Mouse (Mus musculus) embryonic facial prominence, embryonic 15.5 days (tissue): ENCODE data around the gene Mfap4. TPM values are rescaled to one million over a fixed set of nuclear protein-coding genes. Genes with fewer than 3 reads are reported as not detected.

Experiments used
- ATAC-seq: fragments of 200-750 bp; cut with Nextera tagmentation; 2 replicates; pipeline ENCODE4 v1.8.0; 2017; ENCODE audit warnings: low read depth, moderate TSS enrichment; ENCODE audit not compliant: insufficient number of reproducible peaks, low FRiP score, low TSS enrichment
- H3K27ac ChIP-seq: fragments of 300-500 bp; sonication (generic); replicated peaks from 2 replicates; pipeline ENCODE4 v1.5.1; 2015; ENCODE audit warnings: mild to moderate bottlenecking, inconsistent platforms
- H3K27me3 ChIP-seq: fragments of 300-500 bp; sonication (generic); 2 replicates; pipeline ENCODE4 v1.6.1; 2015; ENCODE audit warnings: inconsistent platforms
- H3K36me3 ChIP-seq: fragments of 300-500 bp; sonication (generic); 2 replicates; pipeline ENCODE4 v1.6.1; 2015; ENCODE audit warnings: mild to moderate bottlenecking, inconsistent platforms
- H3K4me1 ChIP-seq: fragments of 300-500 bp; sonication (generic); 2 replicates; pipeline ENCODE4 v1.6.1; 2015; ENCODE audit warnings: inconsistent platforms
- H3K4me2 ChIP-seq: fragments of 300-500 bp; sonication (generic); replicated peaks from 2 replicates; pipeline ENCODE4 v1.6.1; 2015; ENCODE audit warnings: mild to moderate bottlenecking, inconsistent platforms
- H3K4me3 ChIP-seq: fragments of 300-500 bp; sonication (generic); replicated peaks from 2 replicates; pipeline ENCODE4 v1.5.1; 2015; ENCODE audit warnings: mild to moderate bottlenecking, inconsistent platforms
- H3K9ac ChIP-seq: fragments of 300-500 bp; sonication (generic); 2 replicates; pipeline ENCODE4 v1.6.1; 2015; ENCODE audit warnings: inconsistent platforms
- H3K9me3 ChIP-seq: fragments of 300-500 bp; sonication (generic); replicated peaks from 2 replicates; pipeline ENCODE4 v1.6.1; 2016; ENCODE audit warnings: inconsistent platforms
- WGBS: fragments of 180-500 bp; shearing (Covaris S2); methylation state at CpG from one replicate; pipeline ENCODE4 v1.1.7; 2015; 5-methylcytosine and 5-hydroxymethylcytosine counted together
- polyA plus RNA-seq: library from polyadenylated mRNA; unstranded; fragments of >200 nt; fragmentation: Nextera tagmentation; extraction: Ambion mirVana; gene quantifications from 2 replicates; pipeline ENCODE4 v1.2.1, GENCODE M21; 2015

Mfap4 gene
- polyA plus RNA-seq, 1 experiment from 2014 or later: 406 TPM

- Histone ChIP-seq H3K27me3 (no peaks in the 10 kb centered on the region), H3K4me2 (no peak overlapping the region), H3K4me3 (no peak overlapping the region), H3K9me3 (no peaks in the 10 kb centered on the region), H3K9ac (no peak overlapping the region), H3K36me3 (peaks cover 9% of the 10 kb centered on the region; the same call in 1 of the 2 replicates), H3K27ac (peak overlapping the region; percentile 97), H3K4me1 (peaks cover 64% of the 10 kb centered on the region)
- no peak for ATAC-seq
- 26% methylated on average over 13 of the region's 13 CpGs for WGBS
Observed at GRCm38 (mm10) chr11:61483226-61483845, 1.9 kb upstream of the Mfap4 start.

DNA sequence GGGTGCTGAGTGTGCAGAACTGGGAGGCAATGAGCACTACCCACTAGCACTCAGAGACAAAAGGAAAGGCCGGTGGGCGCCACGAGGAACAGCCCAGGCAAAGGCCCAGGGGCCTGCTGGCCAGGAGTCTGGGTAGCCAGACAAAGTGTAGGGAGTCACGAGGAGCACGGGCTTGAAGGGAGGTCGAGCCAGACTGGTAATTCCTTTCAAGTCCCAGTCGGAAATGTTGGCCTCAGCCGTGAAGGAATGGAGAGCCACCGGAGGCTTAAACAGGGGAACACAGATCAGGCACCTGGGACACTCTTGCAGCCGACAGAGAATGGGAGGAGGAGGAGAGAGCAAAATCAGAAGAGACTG, 997 bp upstream of the Mfap4 start:
- 14% methylated on average over 10 of the region's 10 CpGs for WGBS
- peaks cover 66% of the 10 kb centered on the region for H3K4me1 ChIP-seq
- ATAC-seq: no peak

DNA sequence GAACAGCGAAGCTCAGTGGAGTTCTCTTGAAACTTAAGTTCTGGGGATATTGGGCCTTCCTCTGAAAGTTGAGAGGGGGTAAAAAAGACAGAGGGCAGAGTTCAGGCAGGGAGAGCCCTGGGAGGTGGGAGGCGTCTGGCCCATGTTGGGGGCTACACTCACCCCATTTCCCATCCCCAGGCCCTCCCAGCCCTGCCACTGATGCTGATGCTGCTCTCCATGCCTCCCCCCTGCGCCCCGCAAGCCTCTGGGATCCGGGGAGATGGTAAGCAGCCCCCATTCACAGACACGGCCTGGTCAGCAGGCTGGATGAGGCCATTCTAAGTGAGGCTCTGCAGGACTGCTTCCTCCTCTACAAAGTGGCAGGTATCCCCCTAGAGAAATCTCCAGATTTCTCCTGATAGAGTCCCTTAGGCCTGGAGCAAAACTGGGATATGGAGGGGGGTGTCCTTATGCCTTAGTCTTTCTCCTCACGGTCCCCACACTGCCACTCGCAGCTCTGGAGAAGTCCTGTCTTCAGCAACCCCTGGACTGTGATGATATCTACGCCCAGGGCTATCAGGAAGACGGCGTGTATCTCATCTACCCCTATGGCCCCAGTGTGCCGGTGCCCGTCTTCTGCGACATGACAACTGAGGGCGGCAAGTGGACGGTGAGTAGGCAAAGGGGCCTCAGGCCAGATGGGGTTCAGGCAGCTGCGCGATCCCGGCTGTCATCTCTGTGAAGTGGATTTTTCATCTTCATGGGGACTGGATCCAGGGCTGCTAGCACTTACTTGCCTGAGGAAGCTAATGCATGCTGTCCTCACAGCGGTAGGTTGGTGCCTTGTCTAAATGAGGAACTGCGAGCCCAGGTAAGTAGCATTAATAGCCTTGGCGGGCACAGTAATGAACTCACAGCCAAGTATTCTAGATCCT, 568 bp downstream of the Mfap4 start:
- ATAC-seq: no peak

More for the DNA sequence above, 997 bp upstream of the Mfap4 start:
- H3K4me3 ChIP-seq: peak overlapping the region; percentile 45; the same call in 1 of the 2 replicates
- H3K36me3 ChIP-seq: peaks cover 18% of the 10 kb centered on the region
- no peaks in the 10 kb centered on the region for H3K9me3 ChIP-seq
- no peaks in the 10 kb centered on the region for H3K27me3 ChIP-seq
- H3K9ac ChIP-seq: no peak overlapping the region
- H3K27ac ChIP-seq: peak overlapping the region; percentile 97
- peak overlapping the region; percentile 60 for H3K4me2 ChIP-seq

DNA sequence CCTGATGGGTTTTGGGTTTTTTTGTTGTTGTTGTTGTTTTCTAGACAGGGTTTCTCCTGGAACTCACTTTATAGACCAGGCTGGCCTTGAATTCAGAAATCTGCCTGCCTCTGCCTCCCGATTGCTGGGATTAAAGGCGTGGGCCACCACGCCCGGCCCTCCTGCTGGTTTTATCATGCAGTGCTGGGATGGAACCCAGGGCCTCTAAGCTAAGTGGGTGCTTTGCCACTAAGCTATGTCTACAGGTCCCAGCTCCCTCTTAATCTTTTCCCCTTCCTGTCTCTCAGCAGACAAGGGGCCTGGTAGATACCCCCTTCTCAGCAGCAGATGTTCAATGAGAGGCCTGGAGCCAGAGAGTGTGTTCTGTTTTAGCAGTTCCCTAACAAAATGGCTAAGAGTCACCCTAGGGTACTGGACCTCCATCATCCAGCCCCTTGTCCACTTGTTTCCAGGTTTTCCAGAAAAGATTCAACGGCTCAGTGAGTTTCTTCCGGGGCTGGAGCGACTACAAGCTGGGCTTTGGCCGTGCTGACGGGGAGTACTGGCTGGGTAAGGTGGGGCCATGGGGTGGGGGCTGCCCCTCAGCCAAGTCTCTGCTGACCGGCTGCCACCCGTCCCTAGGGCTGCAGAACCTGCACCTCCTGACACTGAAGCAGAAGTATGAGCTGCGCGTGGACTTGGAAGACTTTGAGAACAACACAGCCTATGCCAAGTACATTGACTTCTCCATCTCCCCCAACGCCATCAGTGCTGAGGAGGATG, 1.4 kb downstream of the Mfap4 start:
- WGBS: 82% methylated on average over 14 of the region's 14 CpGs
- peaks cover 41% of the 10 kb centered on the region for H3K36me3 ChIP-seq
- H3K9ac ChIP-seq: peak overlapping the region; percentile 35; the same call in 1 of the 2 replicates
- peaks cover 82% of the 10 kb centered on the region for H3K4me1 ChIP-seq
- H3K27me3 ChIP-seq: no peaks in the 10 kb centered on the region
- ATAC-seq: no peak
- H3K27ac ChIP-seq: peak overlapping the region; percentile 97
- peak overlapping the region; percentile 45 for H3K4me3 ChIP-seq
- H3K4me2 ChIP-seq: peak overlapping the region; percentile 60
- no peaks in the 10 kb centered on the region for H3K9me3 ChIP-seq

More for the DNA sequence above, 568 bp downstream of the Mfap4 start:
- peak overlapping the region; percentile 60 for H3K4me2 ChIP-seq
- no peaks in the 10 kb centered on the region for H3K9me3 ChIP-seq
- peak overlapping the region; percentile 35 for H3K9ac ChIP-seq
- WGBS: 26% methylated on average over 22 of the region's 22 CpGs
- peak overlapping the region; percentile 97 for H3K27ac ChIP-seq
- peaks cover 33% of the 10 kb centered on the region for H3K36me3 ChIP-seq
- H3K4me3 ChIP-seq: peak overlapping the region; percentile 45
- peaks cover 81% of the 10 kb centered on the region for H3K4me1 ChIP-seq
- H3K27me3 ChIP-seq: no peaks in the 10 kb centered on the region

- peak overlapping the region; percentile 60 for H3K4me2 ChIP-seq
- ATAC-seq: no peak
- H3K27me3 ChIP-seq: no peaks in the 10 kb centered on the region
- peak overlapping the region; percentile 45 for H3K4me3 ChIP-seq
- H3K9ac ChIP-seq: no peak overlapping the region
- H3K4me1 ChIP-seq: peaks cover 78% of the 10 kb centered on the region
- H3K27ac ChIP-seq: peak overlapping the region; percentile 51; the same call in 1 of the 2 replicates
- 32% methylated on average over 2 of the region's 2 CpGs for WGBS
- peaks cover 49% of the 10 kb centered on the region for H3K36me3 ChIP-seq
- no peaks in the 10 kb centered on the region for H3K9me3 ChIP-seq
Observed at GRCm38 (mm10) chr11:61487401-61487800, 2.2 kb downstream of the Mfap4 start.

DNA sequence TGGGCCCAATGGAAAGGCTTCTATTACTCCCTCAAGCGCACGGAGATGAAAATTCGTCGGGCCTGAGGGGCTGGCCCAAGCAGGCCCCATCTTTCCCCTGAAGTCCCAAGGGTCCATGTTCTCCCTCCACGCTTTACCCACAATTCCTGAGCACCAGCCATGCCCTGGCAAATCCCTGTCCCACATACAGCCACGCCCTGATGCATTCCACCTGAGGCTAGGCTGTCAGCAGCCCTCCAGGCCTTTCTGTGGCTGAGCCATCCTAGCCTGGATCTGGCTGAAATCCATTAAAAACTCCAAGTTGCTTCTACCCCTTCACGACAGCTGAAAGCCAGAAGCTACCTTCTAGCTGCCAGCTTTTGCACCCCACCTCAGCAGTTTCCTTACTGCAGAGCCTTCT, 2.7 kb downstream of the Mfap4 start:
- Histone ChIP-seq H3K36me3 (peaks cover 51% of the 10 kb centered on the region), H3K27ac (peak overlapping the region; percentile 51; the same call in 1 of the 2 replicates), H3K9ac (no peak overlapping the region), H3K9me3 (no peaks in the 10 kb centered on the region), H3K4me3 (peak overlapping the region; percentile 45; the same call in 1 of the 2 replicates), H3K27me3 (no peaks in the 10 kb centered on the region), H3K4me1 (peaks cover 83% of the 10 kb centered on the region), H3K4me2 (peak overlapping the region; percentile 60; the same call in 1 of the 2 replicates)
- ATAC-seq: no peak
- 73% methylated on average over 7 of the region's 7 CpGs for WGBS

GRCm38 (mm10) chr11:61489085-61489484, 3.9 kb downstream of the Mfap4 start:
- peaks cover 78% of the 10 kb centered on the region for H3K4me1 ChIP-seq
- 81% methylated on average over 2 of the region's 2 CpGs for WGBS

DNA sequence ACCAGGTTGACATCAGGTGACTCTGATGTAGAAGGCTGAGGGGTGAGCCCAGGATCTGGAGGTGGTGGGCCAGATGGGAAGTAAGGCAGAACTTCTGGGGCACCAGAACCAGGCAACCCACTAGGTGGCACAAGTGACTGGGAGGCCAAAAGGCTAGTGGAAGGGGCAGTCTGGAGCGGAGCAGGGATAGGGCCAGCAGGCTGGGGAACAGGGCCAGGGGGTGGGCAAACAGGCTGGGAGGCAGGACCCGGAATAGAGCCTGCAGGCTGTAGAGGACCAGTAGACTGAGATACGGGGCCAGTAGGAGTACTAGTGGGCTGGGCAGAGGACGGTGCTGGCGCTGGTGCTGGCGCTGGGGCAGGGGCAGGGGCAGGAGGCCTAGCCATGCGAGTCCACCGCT, 4.6 kb downstream of the Mfap4 start:
- 97% methylated on average over 8 of the region's 8 CpGs for WGBS
- Histone ChIP-seq H3K9me3 (no peaks in the 10 kb centered on the region), H3K27ac (no peak overlapping the region), H3K9ac (no peak overlapping the region), H3K4me2 (no peak overlapping the region), H3K4me3 (no peak overlapping the region), H3K27me3 (no peaks in the 10 kb centered on the region), H3K36me3 (peaks cover 51% of the 10 kb centered on the region), H3K4me1 (peaks cover 71% of the 10 kb centered on the region)
- no peak for ATAC-seq

More at GRCm38 (mm10) chr11:61489085-61489484, 3.9 kb downstream of the Mfap4 start:
- Histone ChIP-seq H3K36me3 (peaks cover 51% of the 10 kb centered on the region), H3K9ac (no peak overlapping the region), H3K27ac (0 out of 2 replicates have a peak overlapping the region, but pooled peaks have one; percentile 4), H3K27me3 (no peaks in the 10 kb centered on the region), H3K4me2 (no peak overlapping the region), H3K4me3 (no peak overlapping the region), H3K9me3 (no peaks in the 10 kb centered on the region)
- ATAC-seq: no peak

DNA sequence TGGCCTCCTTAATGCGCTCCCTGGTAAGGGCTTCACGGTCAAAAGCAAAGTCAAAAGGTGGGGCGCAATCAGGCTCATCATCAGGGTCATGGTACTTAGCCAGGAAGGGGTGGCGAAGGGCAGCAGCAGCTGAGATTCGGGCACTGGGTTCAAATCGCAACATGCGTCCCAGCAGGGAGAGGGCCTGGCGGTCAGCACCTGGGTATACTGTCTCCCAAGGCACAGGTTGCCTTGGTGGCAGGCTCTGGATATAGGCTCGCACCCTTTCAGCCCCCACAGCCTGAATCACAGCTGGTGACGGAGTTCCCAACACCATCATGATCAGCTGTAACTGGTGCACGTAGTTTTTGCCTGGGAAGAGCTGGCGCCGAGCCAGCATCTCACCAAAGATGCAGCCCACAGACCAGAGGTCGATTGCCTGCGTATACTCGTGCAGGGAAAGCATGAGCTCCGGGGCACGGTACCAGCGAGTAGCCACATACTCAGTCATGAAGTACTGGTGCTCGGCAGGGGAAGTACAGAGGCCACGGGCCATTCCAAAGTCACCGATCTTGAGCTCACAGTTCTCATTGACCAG, 5.8 kb downstream of the Mfap4 start:
- 92% methylated on average over 22 of the region's 22 CpGs for WGBS
- peaks cover 65% of the 10 kb centered on the region for H3K4me1 ChIP-seq

DNA sequence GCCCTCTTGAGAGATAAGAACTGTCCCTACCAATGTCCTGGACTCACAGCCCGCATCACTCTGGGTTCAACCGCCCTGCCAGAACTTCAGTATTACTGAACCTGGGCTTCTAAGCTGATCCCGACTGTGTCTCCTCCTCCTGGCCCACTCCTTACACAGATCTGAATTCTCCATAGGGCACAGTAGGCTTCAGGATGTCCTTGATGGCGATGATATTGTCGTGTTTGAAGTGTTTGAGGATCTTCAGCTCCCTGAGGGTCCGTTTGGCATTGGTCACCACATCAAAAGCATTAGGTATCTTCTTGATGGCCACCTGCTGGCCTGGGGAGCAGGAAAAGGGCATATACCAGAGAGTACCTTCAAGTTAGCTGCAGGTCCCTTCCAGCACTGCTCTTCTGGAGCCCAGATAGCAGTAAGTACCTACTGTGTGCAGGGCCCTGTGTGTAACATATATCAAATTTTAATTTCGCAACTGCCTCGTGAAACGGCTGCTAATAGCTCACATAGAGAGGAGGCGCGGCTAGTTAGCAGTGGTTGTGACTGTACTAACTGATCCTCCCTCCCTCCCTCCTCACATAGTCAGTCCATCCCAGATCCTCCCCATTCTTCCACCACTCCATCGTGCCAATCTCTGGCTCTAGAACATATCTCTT, 7.6 kb downstream of the Mfap4 start:
- Histone ChIP-seq H3K4me3 (peak overlapping the region; percentile 72), H3K9me3 (no peaks in the 10 kb centered on the region), H3K9ac (peak overlapping the region; percentile 73), H3K36me3 (peaks cover 46% of the 10 kb centered on the region), H3K4me1 (peaks cover 46% of the 10 kb centered on the region), H3K27ac (peak overlapping the region; percentile 93; the same call in 1 of the 2 replicates), H3K27me3 (no peaks in the 10 kb centered on the region), H3K4me2 (peak overlapping the region; percentile 85)
- ATAC-seq: no peak
- 64% methylated on average over 12 of the region's 12 CpGs for WGBS

More for the DNA sequence above, 5.8 kb downstream of the Mfap4 start:
- no peak overlapping the region for H3K4me2 ChIP-seq
- no peaks in the 10 kb centered on the region for H3K9me3 ChIP-seq
- no peaks in the 10 kb centered on the region for H3K27me3 ChIP-seq
- no peak overlapping the region for H3K27ac ChIP-seq
- H3K4me3 ChIP-seq: no peak overlapping the region
- peaks cover 51% of the 10 kb centered on the region for H3K36me3 ChIP-seq
- no peak for ATAC-seq
- H3K9ac ChIP-seq: no peak overlapping the region
